Mouse (Mus musculus) spleen, postnatal 36 days (tissue): Measurements from ENCODE around the gene Prkca.
A peak's percentile ranks its signal among the peaks of the same experiment; 100 is the strongest.

ENCODE experiments used
- DNase-seq, 2 experiments: peaks; one replicate each; pipeline ENCODE4 v3.0.0; 2022; ENCODE audit warnings: low spot score in 2 of 2, mixed read lengths in 1 of 2

Prkca gene

GRCm38 (mm10) chr11:108160056-108160455, 183.7 kb downstream of the Prkca start:
- no peak for DNase-seq

DNA sequence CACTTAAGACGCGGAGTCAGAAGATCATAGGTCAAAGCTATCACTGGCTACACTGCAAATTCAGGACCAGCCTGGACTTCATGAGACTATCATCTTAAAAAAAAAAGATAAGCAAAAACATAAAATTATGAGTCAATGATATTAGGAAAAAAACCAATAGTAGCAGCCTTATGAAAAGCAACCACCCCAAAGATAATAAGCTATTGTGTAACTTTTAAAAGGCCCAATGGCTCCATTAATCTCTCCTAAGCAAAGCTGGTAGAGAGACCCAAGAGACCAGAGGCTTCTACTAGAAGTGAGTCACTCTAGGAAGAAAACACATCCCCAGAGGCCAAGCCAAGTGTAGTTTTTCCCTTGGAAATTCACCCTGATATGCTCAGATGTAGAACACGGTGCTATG, 185.7 kb downstream of the Prkca start:
- no peak for DNase-seq

- no peak for DNase-seq
These were observed 186.7 kb downstream of the Prkca start for GRCm38 (mm10) chr11:108157074-108157473.

- DNase-seq = no peak
These were observed 187.6 kb downstream of the Prkca start for GRCm38 (mm10) chr11:108156107-108156506.

DNA sequence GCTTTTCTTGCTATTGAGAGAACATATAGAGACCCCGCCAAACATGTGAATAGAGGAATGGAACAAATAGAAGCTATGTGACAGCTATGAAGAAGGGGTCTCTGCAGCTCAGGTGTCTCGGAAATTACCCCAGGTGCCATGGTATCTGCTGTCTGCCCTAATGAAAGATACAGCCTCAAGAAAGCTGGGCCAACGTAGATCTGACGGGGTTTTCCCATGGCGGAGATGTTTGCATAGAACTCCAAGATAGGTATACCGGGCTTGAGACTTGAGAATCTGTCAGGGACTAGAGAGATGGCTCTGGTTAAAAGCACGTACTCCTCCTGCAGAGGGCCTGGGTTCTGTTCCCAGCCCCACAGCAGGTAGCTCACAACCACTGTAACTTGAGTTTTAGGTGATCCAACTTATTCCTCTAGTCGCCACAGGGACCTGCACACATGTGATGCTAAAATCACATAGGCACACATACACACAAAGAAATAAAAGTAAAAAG, 188.6 kb downstream of the Prkca start:
- no peak for DNase-seq

DNA sequence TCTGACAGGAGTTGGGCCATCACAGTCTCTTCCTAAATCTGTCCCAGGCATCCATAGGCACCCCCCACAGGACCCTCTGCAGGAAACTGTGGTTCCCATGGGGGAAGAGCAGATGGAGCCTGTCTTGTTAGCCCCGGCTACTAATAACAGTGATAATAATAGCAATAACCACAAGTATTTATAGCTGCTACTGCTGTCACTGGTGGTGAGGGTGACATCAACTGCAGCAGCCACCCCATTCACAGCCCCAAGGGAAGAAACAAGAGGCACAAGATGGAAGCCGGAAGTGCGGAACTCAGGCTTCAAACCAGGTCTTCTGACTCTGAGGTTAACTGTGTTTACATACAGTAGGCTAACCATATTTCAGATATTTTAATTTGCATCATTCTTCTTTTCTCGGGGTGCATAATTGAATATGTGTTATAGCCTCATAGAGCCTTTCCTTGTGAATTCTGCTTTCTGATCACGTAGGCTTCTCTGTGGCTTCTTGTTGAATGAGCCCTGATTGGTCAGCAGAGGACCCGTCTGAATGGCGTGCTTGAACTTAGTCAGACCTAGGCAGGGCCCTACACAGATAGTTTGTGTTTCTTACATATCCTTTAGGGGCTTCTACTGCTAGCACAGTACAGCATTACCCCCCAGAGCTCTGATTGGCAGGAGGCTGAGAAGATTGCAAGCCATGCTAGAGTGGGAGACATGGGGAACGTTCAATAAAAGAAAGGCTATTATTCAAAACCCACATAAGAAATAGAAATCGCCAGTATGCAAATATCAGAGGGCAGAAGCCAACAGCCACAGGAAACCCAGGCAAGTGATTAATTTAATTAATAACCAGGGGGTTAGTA, 189.5 kb downstream of the Prkca start:
- DNase-seq = peak; percentile 48

GRCm38 (mm10) chr11:108152591-108152990, 191.1 kb downstream of the Prkca start:
- DNase-seq = no peak

- no peak for DNase-seq
These were observed 193.3 kb downstream of the Prkca start for GRCm38 (mm10) chr11:108150410-108150809.

DNA sequence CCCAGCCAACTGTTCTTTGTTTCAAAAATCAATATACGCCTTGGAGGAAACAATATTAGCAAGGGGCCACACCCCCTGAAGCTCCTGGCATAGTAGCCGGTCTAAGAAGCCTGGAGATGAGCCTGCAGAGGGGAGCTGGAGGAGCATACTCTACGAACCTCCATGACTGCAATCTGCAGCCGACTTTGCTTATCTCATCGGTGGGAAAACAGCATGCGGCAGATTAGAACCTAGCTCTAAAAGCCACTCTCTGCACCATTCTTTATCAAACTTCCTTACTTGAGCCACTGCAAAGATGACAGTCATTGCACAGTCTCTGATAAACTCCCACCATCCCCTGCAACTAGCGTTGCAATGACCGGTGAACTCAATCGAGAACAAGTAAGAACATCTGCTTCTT, 194.5 kb downstream of the Prkca start:
- DNase-seq = no peak

- no peak for DNase-seq
These were observed 195.2 kb downstream of the Prkca start for GRCm38 (mm10) chr11:108148491-108148890.

DNA sequence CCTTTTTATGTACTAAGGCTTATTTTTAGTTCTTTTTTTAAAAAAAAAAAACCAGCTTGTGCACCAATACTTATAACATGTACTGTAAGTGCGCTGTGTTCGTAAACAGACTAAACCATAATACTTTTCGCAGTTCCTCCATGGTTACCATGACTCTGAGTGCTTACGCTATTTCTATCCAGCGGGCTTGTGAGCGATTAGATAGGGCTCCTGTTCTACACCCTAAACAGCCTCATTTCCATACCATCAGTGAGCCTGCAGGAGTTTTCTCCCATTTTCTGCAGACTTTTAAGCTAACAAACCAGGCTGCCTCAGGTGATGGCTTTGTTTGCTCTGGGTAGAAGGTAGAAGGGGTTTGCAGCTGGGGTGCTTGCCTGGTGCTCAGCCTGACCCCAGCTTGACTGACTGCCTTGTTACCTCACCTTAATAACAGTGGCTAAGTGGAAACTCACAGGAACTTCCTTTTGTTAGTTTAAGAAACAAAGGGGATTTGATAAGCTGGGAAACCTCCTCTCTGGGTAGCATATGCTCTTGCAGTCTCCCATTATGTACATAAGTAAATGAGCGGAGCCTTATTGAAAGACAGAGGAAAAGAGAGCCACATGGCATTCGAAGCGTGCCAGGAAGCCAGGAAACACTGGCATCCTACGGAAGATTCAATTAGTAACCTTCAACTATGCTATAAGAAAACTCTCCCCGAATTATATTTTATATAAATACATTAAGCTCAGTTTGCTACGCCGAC, 197.8 kb downstream of the Prkca start:
- no peak for DNase-seq

DNA sequence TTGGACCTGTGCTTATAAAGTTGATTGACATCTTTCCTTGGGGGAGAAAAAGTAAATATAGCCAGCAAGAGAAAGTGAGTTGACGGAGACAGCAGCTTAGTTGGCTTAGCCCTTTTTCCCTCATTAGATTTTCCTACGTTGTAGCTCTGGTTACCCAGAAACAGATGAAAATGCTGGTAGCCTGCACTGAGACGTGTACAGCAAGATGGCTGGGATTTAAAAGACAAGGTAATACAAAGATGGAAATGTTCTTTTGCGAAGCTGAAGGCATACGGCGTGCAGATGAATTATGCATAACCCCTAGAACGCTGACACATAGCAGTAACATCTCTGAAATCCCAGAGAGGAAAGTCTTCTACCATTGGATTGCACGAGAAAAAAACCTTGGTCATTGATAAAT, 198.6 kb downstream of the Prkca start:
- DNase-seq = no peak

GRCm38 (mm10) chr11:108143739-108144138, 200.0 kb downstream of the Prkca start:
- DNase-seq = no peak

GRCm38 (mm10) chr11:108140028-108140427, 203.7 kb downstream of the Prkca start:
- no peak for DNase-seq

- no peak for DNase-seq
These were observed 207.4 kb downstream of the Prkca start for GRCm38 (mm10) chr11:108136341-108136740.

GRCm38 (mm10) chr11:108135407-108136159, 208.1 kb downstream of the Prkca start:
- no peak for DNase-seq

DNA sequence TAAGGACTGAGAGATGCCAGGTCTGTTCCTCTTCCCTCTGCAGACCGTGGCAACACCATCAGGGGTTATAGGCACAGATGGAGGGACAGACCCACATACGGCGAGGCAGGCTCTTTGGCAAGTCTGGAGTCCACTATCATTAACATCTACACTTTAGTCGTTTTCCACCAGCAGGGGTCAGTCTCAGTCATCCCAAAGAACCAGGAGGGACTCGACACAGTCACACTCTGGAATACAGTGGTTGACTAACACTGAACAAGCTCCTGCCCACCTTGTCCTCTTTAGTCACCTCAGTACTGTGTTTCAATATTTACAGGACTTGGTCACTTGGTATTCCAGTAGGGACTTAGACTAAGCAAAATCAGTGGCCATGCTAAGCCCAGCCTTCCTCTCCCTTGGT, 215.1 kb downstream of the Prkca start:
- peak; percentile 48 to 65 for DNase-seq

- no peak for DNase-seq
These were observed 215.8 kb downstream of the Prkca start for GRCm38 (mm10) chr11:108127908-108128307.

DNA sequence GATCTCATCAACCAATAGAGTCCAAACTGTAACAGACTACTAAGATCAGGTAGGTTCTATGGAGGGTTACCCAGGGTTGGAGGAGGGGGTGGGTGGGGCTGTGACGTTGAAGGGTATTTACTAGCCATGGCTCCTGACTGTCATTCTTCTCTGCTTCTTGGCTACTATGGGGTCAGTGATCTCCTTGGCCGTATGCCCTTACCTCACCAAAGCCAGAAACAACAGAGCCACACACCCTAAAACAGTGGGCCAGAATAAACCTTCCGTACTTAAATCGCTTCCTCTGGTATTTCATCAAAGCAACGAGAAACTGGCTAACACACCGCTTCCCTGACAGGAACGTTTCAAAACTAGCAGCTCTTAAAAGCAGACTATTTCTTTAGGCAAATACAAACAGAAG, 221.2 kb downstream of the Prkca start:
- no peak for DNase-seq

DNA sequence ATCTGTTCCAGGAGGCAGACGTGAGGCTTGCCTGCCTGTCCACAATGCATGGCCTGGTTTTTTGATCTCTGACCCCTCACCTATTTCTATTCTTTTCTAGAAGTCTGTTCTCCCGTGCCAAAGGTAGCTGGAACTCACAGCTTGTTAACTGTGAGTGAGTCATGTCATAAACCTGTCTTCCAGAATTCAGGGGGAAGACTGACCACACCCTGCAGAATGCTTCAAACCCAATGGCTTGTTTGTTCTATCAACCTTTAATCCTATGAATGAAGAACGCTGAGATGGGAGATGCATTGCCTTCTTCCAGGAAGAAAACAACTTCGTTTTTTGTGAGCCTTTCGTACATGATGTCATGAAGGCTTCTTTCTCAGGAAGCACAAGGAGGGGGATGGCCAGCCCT, 223.0 kb downstream of the Prkca start:
- DNase-seq = no peak

- DNase-seq = no peak
These were observed 223.9 kb downstream of the Prkca start for GRCm38 (mm10) chr11:108119785-108120184.

GRCm38 (mm10) chr11:108118814-108119213, 224.9 kb downstream of the Prkca start:
- no peak for DNase-seq
